In genomic region chr17:87109504-87109903, GRCm38 (mm10) we compare ENCODE assay signal across 14 mouse cellular contexts. TPM values are rescaled to one million over a fixed set of nuclear protein-coding genes. Genes with fewer than 3 reads are reported as not detected.
A peak's percentile ranks its signal among the peaks of the same experiment; 100 is the strongest.
DNase-seq lines count a peak whose midpoint lies in the region; ATAC-seq and TF ChIP-seq lines count a peak whose summit lies in the region.
"Had no signal": no experiment of that assay in that cellular context is flagged by ENCODE, and none has a peak within 500 bp of the region (broad histone marks: within the 10 kb centered on the region; RNA-seq: fewer than 3 reads in every experiment).

No protein-coding gene starts in this region.

- ATAC-seq in forebrain, postnatal 0 days, result no peak
- ATAC-seq in forebrain, embryonic 11.5 days (replicated peaks; ENCODE audit: low FRiP score), result no peak
- ATAC-seq in hindbrain, embryonic 14.5 days (ENCODE audit: low FRiP score), result no peak
- no peak for ATAC-seq in hindbrain, embryonic 11.5 days (ENCODE audit: low FRiP score)
- ATAC-seq in neural tube, embryonic 13.5 days (ENCODE audit: low read depth), result no peak
- ATAC-seq in neural tube, embryonic 15.5 days (ENCODE audit: low FRiP score), result no peak
- ATAC-seq: activated CD4-positive, CD25-positive, alpha-beta regulatory T cell, adult 4 months; intestine, postnatal 0 days had no signal

- 85% methylated on average over 7 of the region's 7 CpGs for WGBS in forebrain, postnatal 0 days
- 82% methylated on average over 7 of the region's 7 CpGs for WGBS in forebrain, embryonic 11.5 days
- 84% methylated on average over 7 of the region's 7 CpGs for WGBS in hindbrain, embryonic 14.5 days
- 85% methylated on average over 7 of the region's 7 CpGs for WGBS in hindbrain, embryonic 11.5 days
- WGBS in neural tube, embryonic 13.5 days, result 83% methylated on average over 7 of the region's 7 CpGs
- 82% methylated on average over 7 of the region's 7 CpGs for WGBS in neural tube, embryonic 15.5 days

- no peaks in the 10 kb centered on the region for H3K27me3 ChIP-seq in forebrain, postnatal 0 days (ENCODE audit: insufficient read depth, low read length)
- no peaks in the 10 kb centered on the region for H3K27me3 ChIP-seq in forebrain, embryonic 11.5 days (ENCODE audit: control insufficient read depth, insufficient read depth, low read length)
- H3K27me3 ChIP-seq in hindbrain, embryonic 14.5 days (ENCODE audit: control insufficient read depth, insufficient read depth, low read length), result no peaks in the 10 kb centered on the region
- H3K27me3 ChIP-seq in hindbrain, embryonic 11.5 days (ENCODE audit: control insufficient read depth, insufficient read depth, low read length), result no peaks in the 10 kb centered on the region
- no peaks in the 10 kb centered on the region for H3K27me3 ChIP-seq in neural tube, embryonic 13.5 days
- no peaks in the 10 kb centered on the region for H3K27me3 ChIP-seq in neural tube, embryonic 15.5 days (replicated peaks)

- no peak overlapping the region for H3K9ac ChIP-seq in forebrain, postnatal 0 days
- no peak overlapping the region for H3K9ac ChIP-seq in forebrain, embryonic 11.5 days (ENCODE audit: low read length)
- H3K9ac ChIP-seq in hindbrain, embryonic 14.5 days, result peak overlapping the region; percentile 20; the same call in 1 of the 2 replicates
- H3K9ac ChIP-seq in hindbrain, embryonic 11.5 days (ENCODE audit: low read depth, low read length), result no peak overlapping the region
- no peak overlapping the region for H3K9ac ChIP-seq in neural tube, embryonic 13.5 days
- H3K9ac ChIP-seq in neural tube, embryonic 15.5 days (replicated peaks), result no peak overlapping the region

- H3K4me2 ChIP-seq in forebrain, postnatal 0 days (ENCODE audit: low read depth), result peak overlapping the region; percentile 85
- no peak overlapping the region for H3K4me2 ChIP-seq in forebrain, embryonic 11.5 days (ENCODE audit: low read depth, low read length, severe bottlenecking)
- peak overlapping the region; percentile 60; the same call in 1 of the 2 replicates for H3K4me2 ChIP-seq in hindbrain, embryonic 14.5 days (replicated peaks)
- no peak overlapping the region for H3K4me2 ChIP-seq in hindbrain, embryonic 11.5 days (replicated peaks; ENCODE audit: low read depth, low read length)
- H3K4me2 ChIP-seq in neural tube, embryonic 13.5 days, result peak overlapping the region; percentile 21
- H3K4me2 ChIP-seq in neural tube, embryonic 15.5 days, result peak overlapping the region; percentile 37

- H3K36me3 ChIP-seq in forebrain, postnatal 0 days (ENCODE audit: insufficient read depth), result no peaks in the 10 kb centered on the region
- H3K36me3 ChIP-seq in forebrain, embryonic 11.5 days (ENCODE audit: control insufficient read depth, insufficient read depth, low read length), result no peaks in the 10 kb centered on the region
- H3K36me3 ChIP-seq in hindbrain, embryonic 14.5 days (replicated peaks; ENCODE audit: control insufficient read depth, insufficient read depth), result no peaks in the 10 kb centered on the region
- H3K36me3 ChIP-seq in hindbrain, embryonic 11.5 days (ENCODE audit: control insufficient read depth, insufficient read depth, low read length), result no peaks in the 10 kb centered on the region
- H3K36me3 ChIP-seq in neural tube, embryonic 13.5 days, result no peaks in the 10 kb centered on the region
- H3K36me3 ChIP-seq in neural tube, embryonic 15.5 days, result no peaks in the 10 kb centered on the region

- no peaks in the 10 kb centered on the region for H3K9me3 ChIP-seq in forebrain, postnatal 0 days (ENCODE audit: low read length)
- no peaks in the 10 kb centered on the region for H3K9me3 ChIP-seq in forebrain, embryonic 11.5 days (ENCODE audit: control insufficient read depth, low read length)
- H3K9me3 ChIP-seq in hindbrain, embryonic 14.5 days (ENCODE audit: control insufficient read depth, low read length), result no peaks in the 10 kb centered on the region
- H3K9me3 ChIP-seq in hindbrain, embryonic 11.5 days (ENCODE audit: control insufficient read depth, low read length), result no peaks in the 10 kb centered on the region
- H3K9me3 ChIP-seq in neural tube, embryonic 13.5 days, result no peaks in the 10 kb centered on the region
- no peaks in the 10 kb centered on the region for H3K9me3 ChIP-seq in neural tube, embryonic 15.5 days (replicated peaks)

- peaks cover 11% of the 10 kb centered on the region for H3K4me1 ChIP-seq in forebrain, postnatal 0 days (ENCODE audit: insufficient read depth)
- peaks cover 3% of the 10 kb centered on the region; the same call in 1 of the 2 replicates for H3K4me1 ChIP-seq in forebrain, embryonic 11.5 days (replicated peaks; ENCODE audit: control insufficient read depth, insufficient read depth, low read length)
- H3K4me1 ChIP-seq in hindbrain, embryonic 14.5 days (replicated peaks; ENCODE audit: control insufficient read depth, insufficient read depth, low read length), result peaks cover 19% of the 10 kb centered on the region
- 0 out of 2 replicates have a peak, but pooled peaks cover 2% of the 10 kb centered on the region for H3K4me1 ChIP-seq in hindbrain, embryonic 11.5 days (replicated peaks; ENCODE audit: control insufficient read depth, insufficient read depth, low read length)
- H3K4me1 ChIP-seq in neural tube, embryonic 13.5 days (replicated peaks), result peaks cover 36% of the 10 kb centered on the region
- H3K4me1 ChIP-seq in neural tube, embryonic 15.5 days, result peaks cover 33% of the 10 kb centered on the region

- H3K4me3 ChIP-seq in forebrain, postnatal 0 days (ENCODE audit: low read depth, low read length), result no peak overlapping the region
- H3K4me3 ChIP-seq in forebrain, embryonic 11.5 days (ENCODE audit: low read depth, low read length), result no peak overlapping the region
- no peak overlapping the region for H3K4me3 ChIP-seq in hindbrain, embryonic 14.5 days (replicated peaks; ENCODE audit: low read length)
- no peak overlapping the region for H3K4me3 ChIP-seq in hindbrain, embryonic 11.5 days (ENCODE audit: low read depth, low read length)
- no peak overlapping the region for H3K4me3 ChIP-seq in neural tube, embryonic 13.5 days
- H3K4me3 ChIP-seq in neural tube, embryonic 15.5 days (replicated peaks), result no peak overlapping the region

- DNase-seq in forebrain, postnatal 0 days, result no peak
- DNase-seq in forebrain, embryonic 11.5 days (ENCODE audit: low spot score), result no peak
- no peak for DNase-seq in hindbrain, embryonic 14.5 days (ENCODE audit: low spot score)
- DNase-seq in hindbrain, embryonic 11.5 days (ENCODE audit: low spot score), result no peak
- DNase-seq in neural tube, embryonic 10.5 days (ENCODE audit: extremely low spot score, low spot score), result no peak
- no peak for DNase-seq in right cerebral cortex, adult 18-20 months
- DNase-seq: cerebellum, adult 18-20 months; lung, adult 2 months had no signal

- no peak for TF ChIP-seq CTCF in forebrain, postnatal 0 days (IDR thresholded peaks at IDR 0.05; ENCODE audit: low read depth)

- no peak overlapping the region for H3K27ac ChIP-seq in forebrain, postnatal 0 days (ENCODE audit: low read depth, low read length)
- no peak overlapping the region for H3K27ac ChIP-seq in forebrain, embryonic 11.5 days (ENCODE audit: low read depth, low read length)
- H3K27ac ChIP-seq in hindbrain, embryonic 14.5 days, result no peak overlapping the region
- no peak overlapping the region for H3K27ac ChIP-seq in hindbrain, embryonic 11.5 days (ENCODE audit: low read depth, low read length)
- H3K27ac ChIP-seq in neural tube, embryonic 13.5 days (replicated peaks), result no peak overlapping the region
- H3K27ac ChIP-seq in neural tube, embryonic 15.5 days (replicated peaks), result no peak overlapping the region
- H3K27ac ChIP-seq: left cerebral cortex, adult 2 months; macrophage had no signal

RNA-seq across cellular contexts. Expression of gene Socs5, which starts 2.0 kb away (rescaled TPM):
- total RNA-seq in forebrain, postnatal 0 days (2014; rRNA removed), result 17.0 and 20.2 TPM in 2 replicates
- 9.0 and 11.8 TPM in 2 replicates for polyA plus RNA-seq in forebrain, postnatal 0 days (2015; fragmentation: Nextera tagmentation; extraction: Ambion mirVana)
- 10.5 and 11.0 TPM in 2 replicates for polyA plus RNA-seq in forebrain, embryonic 11.5 days (2014; fragmentation: Nextera tagmentation; extraction: Ambion mirVana)
- 22.1 and 24.0 TPM in 2 replicates for polyA plus RNA-seq in hindbrain, embryonic 14.5 days (2014; fragmentation: Nextera tagmentation; extraction: Ambion mirVana)
- polyA plus RNA-seq in hindbrain, embryonic 11.5 days (2014; fragmentation: Nextera tagmentation; extraction: Ambion mirVana), result 15.0 and 16.2 TPM in 2 replicates
- polyA plus RNA-seq in neural tube, embryonic 13.5 days (2015; fragmentation: Nextera tagmentation; extraction: Ambion mirVana), result 14.0 and 15.7 TPM in 2 replicates
- 15.6 and 17.7 TPM in 2 replicates for polyA plus RNA-seq in neural tube, embryonic 15.5 days (2015; fragmentation: Nextera tagmentation; extraction: Ambion mirVana)

Comparison
In these comparisons a context has a peak if more than half of its experiments do, and no peak if none do; other contexts are left out.
1. H3K4me2 ChIP-seq: peak in forebrain, postnatal 0 days (single experiment), hindbrain, embryonic 14.5 days (single experiment), neural tube, embryonic 13.5 days (single experiment) and neural tube, embryonic 15.5 days (single experiment); none in forebrain, embryonic 11.5 days (single experiment) and hindbrain, embryonic 11.5 days (single experiment).